Comparison of ENCODE assay signal across 13 mouse cellular contexts in genomic region chr17:85747976-85748648, GRCm38 (mm10).
DNase-seq lines count a peak whose midpoint lies in the region; ATAC-seq lines count a peak whose summit lies in the region.
"Had no signal": no experiment of that assay in that cellular context is flagged by ENCODE, and none has a peak within 500 bp of the region (broad histone marks: within the 10 kb centered on the region; RNA-seq: fewer than 3 reads in every experiment).

No protein-coding gene starts in this region.

- WGBS in hindbrain, embryonic 14.5 days: 48% methylated on average over 16 of the region's 16 CpGs
- WGBS in midbrain, embryonic 15.5 days: 59% methylated on average over 16 of the region's 16 CpGs

- no peak overlapping the region for H3K9ac ChIP-seq in hindbrain, embryonic 14.5 days
- H3K9ac ChIP-seq in midbrain, embryonic 15.5 days: no peak overlapping the region

- H3K9me3 ChIP-seq in hindbrain, embryonic 14.5 days (ENCODE audit: control insufficient read depth, low read length): no peaks in the 10 kb centered on the region
- no peaks in the 10 kb centered on the region for H3K9me3 ChIP-seq in midbrain, embryonic 15.5 days

- H3K27me3 ChIP-seq in hindbrain, embryonic 14.5 days (ENCODE audit: control insufficient read depth, insufficient read depth, low read length): peaks cover 4% of the 10 kb centered on the region; the same call in 1 of the 2 replicates
- no peaks in the 10 kb centered on the region for H3K27me3 ChIP-seq in midbrain, embryonic 15.5 days (replicated peaks)

- peaks cover 8% of the 10 kb centered on the region; the same call in 1 of the 2 replicates for H3K4me1 ChIP-seq in hindbrain, embryonic 14.5 days (replicated peaks; ENCODE audit: control insufficient read depth, insufficient read depth, low read length)
- H3K4me1 ChIP-seq in midbrain, embryonic 15.5 days: peaks cover 14% of the 10 kb centered on the region

- no peak overlapping the region for H3K27ac ChIP-seq in hindbrain, embryonic 14.5 days
- no peak overlapping the region for H3K27ac ChIP-seq in midbrain, embryonic 15.5 days

- H3K36me3 ChIP-seq in hindbrain, embryonic 14.5 days (replicated peaks; ENCODE audit: control insufficient read depth, insufficient read depth): no peaks in the 10 kb centered on the region
- H3K36me3 ChIP-seq in midbrain, embryonic 15.5 days (replicated peaks): no peaks in the 10 kb centered on the region

- no peak overlapping the region for H3K4me3 ChIP-seq in hindbrain, embryonic 14.5 days (replicated peaks; ENCODE audit: low read length)
- H3K4me3 ChIP-seq in midbrain, embryonic 15.5 days: no peak overlapping the region

- DNase-seq in embryo, embryonic 10 days (ENCODE audit: low spot score): peak; percentile 6
- DNase-seq in embryo, embryonic 11 days: peak; percentile 37
- no peak for DNase-seq in hindbrain, embryonic 14.5 days (ENCODE audit: low spot score)
- DNase-seq in spleen, postnatal 4 days (ENCODE audit: low spot score in 2 of 2): no peak
- no peak for DNase-seq in cerebellum, postnatal 36 days
- DNase-seq: cerebellum, adult 18-20 months; heart, postnatal 36 days; kidney, adult 8-10 months; liver; thymus, postnatal 4 days had no signal

- no peak for ATAC-seq in hindbrain, embryonic 14.5 days (ENCODE audit: low FRiP score)
- no peak for ATAC-seq in midbrain, embryonic 15.5 days (replicated peaks)
- no peak for ATAC-seq in granulocyte monocyte progenitor cell, adult 5-6 weeks (replicated peaks; ENCODE audit: poor library complexity, severe bottlenecking)
- ATAC-seq: lung, postnatal 0 days had no signal

- H3K4me2 ChIP-seq in hindbrain, embryonic 14.5 days (replicated peaks): peak overlapping the region; percentile 35
- H3K4me2 ChIP-seq in midbrain, embryonic 15.5 days: peak overlapping the region; percentile 45

Comparison
In these comparisons a context has a peak if more than half of its experiments do, and no peak if none do; other contexts are left out.
1. DNase-seq: peak in embryo, embryonic 10 days (single experiment) and embryo, embryonic 11 days (single experiment); none in hindbrain, embryonic 14.5 days (single experiment), spleen, postnatal 4 days (0 of 2) and cerebellum, postnatal 36 days (0 of 2).